ENCODE assay signal across 8 mouse cellular contexts in the genomic region with DNA sequence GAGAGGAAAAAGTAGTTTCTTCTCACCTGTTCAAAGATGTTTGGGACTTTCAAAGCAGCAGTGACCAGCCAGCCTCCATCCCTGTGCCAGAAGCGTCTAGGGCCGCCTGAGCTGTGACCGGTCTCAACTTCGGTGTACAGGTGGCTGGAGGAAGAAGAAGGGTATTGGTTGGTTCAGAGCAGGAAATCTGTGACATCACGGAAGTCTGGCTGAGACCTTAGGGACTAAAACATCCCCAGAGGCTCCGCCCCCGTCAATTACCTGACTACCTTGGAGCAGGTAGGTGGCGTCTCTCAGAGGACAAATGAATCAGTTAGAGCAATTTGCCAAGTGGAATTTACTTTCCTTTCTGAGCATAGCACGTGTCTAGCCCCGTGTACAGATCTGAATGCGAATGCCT. TPM values are rescaled to one million over a fixed set of nuclear protein-coding genes. Genes with fewer than 3 reads are reported as not detected.
A peak's percentile ranks its signal among the peaks of the same experiment; 100 is the strongest.
DNase-seq lines count a peak whose midpoint lies in the region; ATAC-seq lines count a peak whose summit lies in the region.

TSS of gene Lnx1 (minus strand) at position 147 of the 400 bp plus-strand sequence.

- intact Hi-C loops in heart, postnatal 36 days (cut with DNase I) = loop anchor here (1.0 to 2.0 kb wide), 3 partner anchors 24 to 90 kb away; no protein-coding TSS in a partner anchor

- ATAC-seq in midbrain, embryonic 12.5 days (ENCODE audit: low FRiP score, low read depth) = no peak

- peak within 1 kb of the TSS; percentile 49; the same call in 1 of the 2 replicates for H3K4me2 ChIP-seq in midbrain, embryonic 12.5 days (replicated peaks)

- no peak within 1 kb of the TSS for H3K27ac ChIP-seq in midbrain, embryonic 12.5 days (replicated peaks)

- no peaks in the 10 kb centered on the region for H3K36me3 ChIP-seq in midbrain, embryonic 12.5 days

- H3K4me3 ChIP-seq in midbrain, embryonic 12.5 days = no peak within 1 kb of the TSS

- no peaks in the 10 kb centered on the region for H3K9me3 ChIP-seq in midbrain, embryonic 12.5 days

- peak; percentile 32 for DNase-seq in urinary bladder, adult 2 months (ENCODE audit: low spot score)
- DNase-seq in urinary bladder, postnatal 10 days (ENCODE audit: low spot score) = no peak
- DNase-seq in heart, postnatal 36 days = peak; percentile 45 to 50
- no peak for DNase-seq in layer of hippocampus, postnatal 36 days
- no peak for DNase-seq in cerebellum, adult 9-11 months
- DNase-seq in adrenal gland, adult 2 months = no peak
- no peak for DNase-seq in frontal cortex, postnatal 10 days (ENCODE audit: low spot score in 2 of 2)

- 52% methylated on average over 11 of the region's 11 CpGs for WGBS in midbrain, embryonic 12.5 days

- H3K9ac ChIP-seq in midbrain, embryonic 12.5 days (replicated peaks) = no peak within 1 kb of the TSS

- H3K27me3 ChIP-seq in midbrain, embryonic 12.5 days = peaks cover 24% of the 10 kb centered on the region; the same call in 1 of the 2 replicates

- peaks cover 12% of the 10 kb centered on the region for H3K4me1 ChIP-seq in midbrain, embryonic 12.5 days

RNA-seq across cellular contexts. Expression of gene Lnx1, which starts in this region (rescaled TPM):
- polyA plus RNA-seq in urinary bladder, adult 2 months (2012; rRNA removed) = 6.9 and 9.4 TPM in 2 replicates
- 10 to 100 TPM in 1 of 2 experiments, 1 to 10 TPM in 1; 8.2 to 10.1 TPM for total RNA-seq in heart, postnatal 36 days (2021)
- total RNA-seq in layer of hippocampus, postnatal 36 days (2021) = 10 to 100 TPM; 15.5 to 15.9 TPM
- 0.83 and 0.96 TPM in 2 replicates for polyA plus RNA-seq in midbrain, embryonic 12.5 days (2016; fragmentation: Nextera tagmentation; extraction: Ambion mirVana)
- total RNA-seq in adrenal gland, adult 2 months (2021) = 1 to 10 TPM; 2.9 to 7.2 TPM
- 1.9 and 2.0 TPM in 2 replicates for polyA plus RNA-seq in adrenal gland, adult 2 months (2012; rRNA removed)

Comparison
In these comparisons a context has a peak if more than half of its experiments do, and no peak if none do; other contexts are left out.
1. DNase-seq: peak in urinary bladder, adult 2 months (single experiment) and heart, postnatal 36 days (2 of 2); none in urinary bladder, postnatal 10 days (single experiment), layer of hippocampus, postnatal 36 days (0 of 2), cerebellum, adult 9-11 months (single experiment), adrenal gland, adult 2 months (single experiment) and frontal cortex, postnatal 10 days (0 of 2).